Mouse (Mus musculus) stomach, embryonic 14.5 days (tissue): Measurements from ENCODE around the gene Gm49405. TPM values are rescaled to one million over a fixed set of nuclear protein-coding genes. Genes with fewer than 3 reads are reported as not detected.
A peak's percentile ranks its signal among the peaks of the same experiment; 100 is the strongest.

ENCODE experiments used
- ATAC-seq: fragments of 200-750 bp; cut with Nextera tagmentation; 2 replicates; pipeline ENCODE4 v1.8.0; 2017; ENCODE audit warnings: low read depth, moderate TSS enrichment; ENCODE audit not compliant: insufficient number of reproducible peaks, insufficient read depth, low FRiP score
- H3K27ac ChIP-seq: fragments of 300-500 bp; sonication (generic); 2 replicates; pipeline ENCODE4 v1.5.1; 2014; ENCODE audit warnings: mild to moderate bottlenecking, low read length, moderate library complexity, mixed read lengths
- H3K27me3 ChIP-seq: fragments of 300-500 bp; sonication (generic); 2 replicates; pipeline ENCODE4 v1.6.1; 2014; ENCODE audit warnings: low read length, control low read depth, mixed read lengths; ENCODE audit not compliant: control insufficient read depth, insufficient read depth
- H3K36me3 ChIP-seq: fragments of 300-500 bp; sonication (generic); 2 replicates; pipeline ENCODE4 v1.6.1; 2014; ENCODE audit warnings: mild to moderate bottlenecking, control low read depth, low read length, moderate library complexity, mixed read lengths; ENCODE audit not compliant: control insufficient read depth, insufficient read depth
- H3K4me1 ChIP-seq: fragments of 300-500 bp; sonication (generic); 2 replicates; pipeline ENCODE4 v1.6.1; 2014; ENCODE audit warnings: low read length, control low read depth, mixed read lengths; ENCODE audit not compliant: control insufficient read depth, insufficient read depth
- H3K4me2 ChIP-seq: fragments of 300-500 bp; sonication (generic); replicated peaks from 2 replicates; pipeline ENCODE4 v1.6.1; 2014; ENCODE audit warnings: low read depth, low read length, control low read depth
- H3K4me3 ChIP-seq: fragments of 300-500 bp; sonication (generic); 2 replicates; pipeline ENCODE4 v1.5.1; 2014; ENCODE audit warnings: low read depth, low read length, control low read depth
- H3K9ac ChIP-seq: fragments of 300-500 bp; sonication (generic); replicated peaks from 2 replicates; pipeline ENCODE4 v1.6.1; 2014; ENCODE audit warnings: low read depth, mild to moderate bottlenecking, control low read depth, low read length, moderate library complexity, mixed read lengths
- H3K9me3 ChIP-seq: fragments of 300-500 bp; sonication (generic); 2 replicates; pipeline ENCODE4 v1.6.1; 2016; ENCODE audit warnings: low read depth, low read length, control low read depth; ENCODE audit not compliant: control insufficient read depth
- WGBS: fragments of 180-500 bp; shearing (Covaris S2); extraction: QIAGEN DNeasy Blood & Tissue Kit; methylation state at CpG from one replicate; pipeline ENCODE4 v1.1.7; 2014; 5-methylcytosine and 5-hydroxymethylcytosine counted together
- polyA plus RNA-seq: library from polyadenylated mRNA; unstranded; fragments of >200 nt; fragmentation: Nextera tagmentation; extraction: Ambion mirVana; gene quantifications from 2 replicates; pipeline ENCODE4 v1.2.1, GENCODE M21; 2014

The Gm49405 gene
- polyA plus RNA-seq, 1 experiment from 2014 or later: 3.3 TPM

DNA sequence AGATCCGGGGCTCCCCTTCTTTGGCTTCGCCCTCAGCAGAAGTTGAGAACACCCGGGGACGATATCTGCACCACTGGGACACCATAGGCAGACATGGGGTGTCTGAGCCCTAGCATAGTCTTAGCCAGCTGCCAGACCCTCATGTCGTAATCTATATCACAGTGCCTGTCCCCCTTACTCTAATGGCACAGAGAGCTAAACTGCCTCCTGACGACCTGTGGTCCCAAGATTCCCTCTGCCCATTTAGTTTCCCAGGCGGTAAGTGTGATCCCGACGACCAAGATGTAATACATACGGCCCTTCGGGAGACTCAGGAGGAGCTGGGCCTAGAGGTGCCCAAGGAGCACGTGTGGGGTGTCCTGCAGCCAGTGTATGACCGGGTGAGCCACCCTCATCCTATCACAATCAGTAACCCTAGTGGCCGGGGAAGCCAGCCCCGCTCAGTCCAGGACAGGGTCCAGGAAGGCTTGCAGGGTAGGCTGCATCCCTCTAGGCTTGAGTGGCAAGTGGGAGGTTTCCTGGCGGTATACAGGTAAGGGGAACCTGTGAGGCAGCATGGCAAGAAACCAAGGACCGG, 611 bp downstream of the Gm49405 start:
- Histone ChIP-seq H3K36me3 (0 out of 2 replicates have a peak, but pooled peaks cover 1% of the 10 kb centered on the region), H3K9me3 (no peaks in the 10 kb centered on the region), H3K4me1 (peaks cover 15% of the 10 kb centered on the region), H3K4me3 (peak overlapping the region; percentile 52), H3K4me2 (peak overlapping the region; percentile 93), H3K27me3 (no peaks in the 10 kb centered on the region), H3K9ac (peak overlapping the region; percentile 80), H3K27ac (peak overlapping the region; percentile 97)
- no peak for ATAC-seq
- WGBS: 11% methylated on average over 17 of the region's 17 CpGs

DNA sequence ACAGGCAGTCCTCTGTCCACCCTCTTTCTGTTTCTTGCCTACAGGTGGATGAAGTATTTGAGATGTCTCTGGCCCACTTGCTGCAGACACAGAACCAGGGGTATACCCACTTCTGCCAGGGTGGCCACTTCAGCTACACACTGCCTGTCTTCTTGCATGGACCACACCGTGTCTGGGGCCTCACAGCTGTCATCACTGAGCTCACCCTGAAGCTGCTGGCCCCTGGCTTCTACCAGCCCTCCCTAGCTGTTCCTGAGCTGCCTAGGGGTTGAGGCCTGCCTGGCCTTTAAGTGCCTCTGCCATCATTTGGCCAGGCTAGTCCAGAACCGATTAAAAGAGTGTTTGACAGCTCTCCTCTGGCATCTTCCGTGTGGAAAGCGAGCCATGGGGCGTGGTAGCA, 1.3 kb downstream of the Gm49405 start:
- Histone ChIP-seq H3K9ac (no peak overlapping the region), H3K4me3 (no peak overlapping the region), H3K36me3 (0 out of 2 replicates have a peak, but pooled peaks cover 5% of the 10 kb centered on the region), H3K4me1 (peaks cover 15% of the 10 kb centered on the region), H3K4me2 (peak overlapping the region; percentile 93; the same call in 1 of the 2 replicates), H3K27ac (no peak overlapping the region), H3K9me3 (no peaks in the 10 kb centered on the region), H3K27me3 (no peaks in the 10 kb centered on the region)
- no peak for ATAC-seq
- 77% methylated on average over 5 of the region's 5 CpGs for WGBS

GRCm38 (mm10) chr19:4003112-4003511, 2.7 kb downstream of the Gm49405 start, which contains the start of gene Doc2g:
Doc2g (plus strand) TSS chr19:4003313.
- ATAC-seq: no peak
- peaks cover 18% of the 10 kb centered on the region for H3K36me3 ChIP-seq
- no peaks in the 10 kb centered on the region for H3K9me3 ChIP-seq
- peaks cover 15% of the 10 kb centered on the region for H3K4me1 ChIP-seq
- H3K4me3 ChIP-seq: no peak within 1 kb of the TSS
- no peak within 1 kb of the TSS for H3K4me2 ChIP-seq
- no peak within 1 kb of the TSS for H3K27ac ChIP-seq
- no peaks in the 10 kb centered on the region for H3K27me3 ChIP-seq
- WGBS: 64% methylated on average over 1 of the region's 1 CpGs
- H3K9ac ChIP-seq: no peak within 1 kb of the TSS

GRCm38 (mm10) chr19:4003641-4004040, 3.2 kb downstream of the Gm49405 start:
- Histone ChIP-seq H3K4me3 (no peak overlapping the region), H3K9ac (no peak overlapping the region), H3K27ac (no peak overlapping the region), H3K4me1 (peaks cover 15% of the 10 kb centered on the region), H3K27me3 (no peaks in the 10 kb centered on the region), H3K4me2 (no peak overlapping the region), H3K36me3 (peaks cover 24% of the 10 kb centered on the region), H3K9me3 (no peaks in the 10 kb centered on the region)
- 67% methylated on average over 12 of the region's 12 CpGs for WGBS
- ATAC-seq: no peak

DNA sequence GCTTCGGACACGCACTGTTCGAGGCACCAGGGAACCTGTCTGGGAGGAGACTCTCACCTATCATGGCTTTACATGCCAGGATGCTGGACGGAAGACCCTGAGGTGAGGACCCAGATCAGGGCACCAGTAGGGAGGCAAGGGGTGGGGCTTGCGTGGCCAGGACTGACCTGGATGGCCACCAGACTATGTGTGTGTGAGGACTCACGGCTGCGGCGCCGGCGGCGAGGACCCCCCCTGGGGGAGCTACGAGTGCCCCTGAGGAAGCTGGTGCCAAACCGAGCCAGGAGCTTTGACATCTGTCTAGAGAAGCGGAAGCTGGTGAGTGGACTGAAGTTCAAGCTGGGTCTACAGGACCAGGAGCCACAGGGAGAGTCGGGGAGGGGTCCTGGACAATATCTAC, 3.9 kb downstream of the Gm49405 start:
- H3K27ac ChIP-seq: no peak overlapping the region
- peaks cover 14% of the 10 kb centered on the region for H3K4me1 ChIP-seq
- peaks cover 24% of the 10 kb centered on the region for H3K36me3 ChIP-seq
- ATAC-seq: no peak
- no peak overlapping the region for H3K4me2 ChIP-seq
- H3K9ac ChIP-seq: no peak overlapping the region
- no peaks in the 10 kb centered on the region for H3K27me3 ChIP-seq
- 87% methylated on average over 15 of the region's 15 CpGs for WGBS
- H3K4me3 ChIP-seq: no peak overlapping the region
- H3K9me3 ChIP-seq: no peaks in the 10 kb centered on the region

DNA sequence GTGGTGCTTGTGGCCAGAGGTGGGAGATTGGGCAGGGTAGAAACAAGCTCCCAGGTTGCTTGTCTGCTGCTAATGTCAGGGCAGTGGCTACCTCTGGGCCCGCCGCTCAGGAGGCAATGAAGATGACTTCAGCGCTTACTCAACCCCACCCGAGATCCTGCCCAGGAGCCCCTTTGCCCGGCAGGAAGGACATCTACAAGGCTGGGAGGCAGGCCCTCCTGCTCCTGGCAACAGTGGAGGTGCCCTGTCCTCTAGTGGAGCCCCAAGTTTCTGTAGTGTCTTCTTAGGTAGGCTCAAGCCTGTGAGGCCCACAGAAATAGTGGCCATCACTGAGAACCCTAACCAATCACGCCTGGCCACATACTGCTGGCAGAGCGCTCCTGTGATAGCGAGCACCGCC, 4.7 kb downstream of the Gm49405 start:
- 86% methylated on average over 9 of the region's 9 CpGs for WGBS
- H3K27me3 ChIP-seq: no peaks in the 10 kb centered on the region
- H3K4me2 ChIP-seq: no peak overlapping the region
- peaks cover 24% of the 10 kb centered on the region for H3K36me3 ChIP-seq
- peaks cover 9% of the 10 kb centered on the region for H3K4me1 ChIP-seq
- no peaks in the 10 kb centered on the region for H3K9me3 ChIP-seq
- H3K4me3 ChIP-seq: no peak overlapping the region
- H3K9ac ChIP-seq: no peak overlapping the region
- H3K27ac ChIP-seq: no peak overlapping the region
- ATAC-seq: no peak

GRCm38 (mm10) chr19:4005971-4006370, 5.5 kb downstream of the Gm49405 start:
- no peak overlapping the region for H3K4me2 ChIP-seq
- H3K27me3 ChIP-seq: no peaks in the 10 kb centered on the region
- H3K36me3 ChIP-seq: peaks cover 24% of the 10 kb centered on the region
- no peak overlapping the region for H3K27ac ChIP-seq
- no peaks in the 10 kb centered on the region for H3K9me3 ChIP-seq
- WGBS: 90% methylated on average over 8 of the region's 8 CpGs
- H3K9ac ChIP-seq: no peak overlapping the region
- no peak for ATAC-seq
- peaks cover 7% of the 10 kb centered on the region for H3K4me1 ChIP-seq
- no peak overlapping the region for H3K4me3 ChIP-seq

GRCm38 (mm10) chr19:4011086-4011485, 10.7 kb downstream of the Gm49405 start:
- Histone ChIP-seq H3K4me1 (peaks cover 11% of the 10 kb centered on the region; the same call in 1 of the 2 replicates), H3K27me3 (no peaks in the 10 kb centered on the region), H3K4me3 (no peak overlapping the region), H3K27ac (no peak overlapping the region), H3K9ac (no peak overlapping the region), H3K9me3 (no peaks in the 10 kb centered on the region), H3K36me3 (peaks cover 22% of the 10 kb centered on the region), H3K4me2 (no peak overlapping the region)
- ATAC-seq: no peak
- WGBS: 92% methylated on average over 5 of the region's 5 CpGs
